Mouse (Mus musculus) lung, embryonic 14.5 days (tissue): ENCODE data around the gene Vmn2r85. TPM values are rescaled to one million over a fixed set of nuclear protein-coding genes. Genes with fewer than 3 reads are reported as not detected.

Source experiments
- ATAC-seq: fragments of 200-750 bp; cut with Nextera tagmentation; 2 replicates; pipeline ENCODE4 v1.8.0; 2017; ENCODE audit warnings: mild to moderate bottlenecking, moderate TSS enrichment, moderate library complexity; ENCODE audit not compliant: insufficient read depth
- DNase-seq: peaks from one replicate; pipeline ENCODE4 v3.0.0-alpha.2; 2015
- H3K27ac ChIP-seq: fragments of 300-500 bp; sonication (generic); 2 replicates; pipeline ENCODE4 v1.5.1; 2014; ENCODE audit warnings: low read depth, mild to moderate bottlenecking, moderate library complexity
- H3K27me3 ChIP-seq: fragments of 300-500 bp; sonication (generic); 2 replicates; pipeline ENCODE4 v1.6.1; 2014; ENCODE audit warnings: low read length, control low read depth; ENCODE audit not compliant: insufficient read depth
- H3K36me3 ChIP-seq: fragments of 300-500 bp; sonication (generic); 2 replicates; pipeline ENCODE4 v1.6.1; 2014; ENCODE audit warnings: control low read depth; ENCODE audit not compliant: insufficient read depth
- H3K4me1 ChIP-seq: fragments of 300-500 bp; sonication (generic); 2 replicates; pipeline ENCODE4 v1.6.1; 2014; ENCODE audit warnings: antibody characterized with exemption, control low read depth; ENCODE audit not compliant: insufficient read depth
- H3K4me2 ChIP-seq: fragments of 300-500 bp; sonication (generic); 2 replicates; pipeline ENCODE4 v1.6.1; 2014; ENCODE audit warnings: mild to moderate bottlenecking
- H3K4me3 ChIP-seq: fragments of 300-500 bp; sonication (generic); 2 replicates; pipeline ENCODE4 v1.5.1; 2014; ENCODE audit warnings: low read depth, low read length
- H3K9ac ChIP-seq: fragments of 300-500 bp; sonication (generic); 2 replicates; pipeline ENCODE4 v1.6.1; 2014
- H3K9me3 ChIP-seq: fragments of 300-500 bp; sonication (generic); 2 replicates; pipeline ENCODE4 v1.6.1; 2016; ENCODE audit warnings: low read depth, low read length, control low read depth
- CTCF ChIP-seq: IDR thresholded peaks from 2 replicates; pipeline ENCODE4 v1.5.1; 2016; ENCODE audit warnings: antibody characterized with exemption, low read depth
- WGBS: fragments of 180-500 bp; shearing (Covaris S2); extraction: QIAGEN DNeasy Blood & Tissue Kit; methylation state at CpG from one replicate; pipeline ENCODE4 v1.1.7; 2014; 5-methylcytosine and 5-hydroxymethylcytosine counted together
- polyA plus RNA-seq: library from polyadenylated mRNA; unstranded; fragments of >200 nt; fragmentation: Nextera tagmentation; extraction: Ambion mirVana; gene quantifications from 2 replicates; pipeline ENCODE4 v1.2.1, GENCODE M21; 2014

Vmn2r85 gene
- polyA plus RNA-seq, 1 experiment from 2014 or later = not detected

DNA sequence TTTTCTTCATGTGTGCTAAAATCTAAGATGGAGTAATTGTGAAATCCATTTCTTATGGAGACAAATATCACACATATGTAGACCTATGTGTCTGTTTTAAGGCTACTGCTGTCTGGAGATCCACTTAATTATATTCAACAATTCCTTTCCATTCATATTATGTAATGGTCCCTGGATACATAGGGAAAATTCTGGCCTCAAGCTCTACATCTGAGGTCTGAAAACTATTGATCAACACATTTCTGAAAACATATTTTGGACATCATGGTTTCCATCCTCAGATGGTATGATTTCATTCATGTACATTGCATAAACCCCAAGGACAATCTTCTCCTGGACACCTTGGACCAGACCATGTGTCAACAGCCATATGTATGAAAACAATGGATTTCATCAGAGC is 35.3 kb downstream of the Vmn2r85 start, which contains the start of gene Vmn2r84:
Vmn2r84 (minus strand) TSS at position 101 of the 400 bp plus-strand sequence.
- Histone ChIP-seq H3K9ac (no peak within 1 kb of the TSS), H3K27me3 (no peaks in the 10 kb centered on the region), H3K27ac (no peak within 1 kb of the TSS), H3K4me3 (no peak within 1 kb of the TSS), H3K4me2 (no peak within 1 kb of the TSS), H3K4me1 (no peaks in the 10 kb centered on the region), H3K9me3 (no peaks in the 10 kb centered on the region), H3K36me3 (no peaks in the 10 kb centered on the region)
- no peak for TF ChIP-seq CTCF
- DNase-seq (no peak), ATAC-seq (no peak)

DNA sequence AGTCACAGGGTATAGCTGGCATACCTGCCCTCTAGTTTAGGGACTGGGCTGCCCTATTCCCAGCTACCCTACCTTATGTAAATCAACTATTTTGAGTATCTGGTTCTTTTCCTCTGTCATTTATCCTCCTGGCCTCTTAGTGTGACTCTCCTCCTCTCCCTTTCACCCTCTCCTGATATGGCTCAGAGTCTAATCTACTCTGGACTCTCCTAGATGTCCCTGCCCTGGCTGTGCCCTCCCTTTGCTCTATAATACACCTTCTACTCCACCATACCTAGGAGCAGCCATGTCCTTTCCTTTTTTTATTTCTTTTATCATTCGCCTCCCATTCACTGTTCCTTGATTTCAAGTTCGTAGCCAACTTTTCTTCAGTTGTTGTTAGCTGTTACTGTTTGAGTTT is 54.4 kb downstream of the Vmn2r85 start:
- H3K9me3 ChIP-seq = no peaks in the 10 kb centered on the region
- no peak overlapping the region for H3K4me3 ChIP-seq
- DNase-seq = no peak
- no peak overlapping the region for H3K27ac ChIP-seq
- 83% methylated on average over 2 of the region's 2 CpGs for WGBS
- no peaks in the 10 kb centered on the region for H3K4me1 ChIP-seq
- no peaks in the 10 kb centered on the region for H3K36me3 ChIP-seq
- no peak for ATAC-seq
- H3K9ac ChIP-seq = no peak overlapping the region
- no peak overlapping the region for H3K4me2 ChIP-seq
- TF ChIP-seq CTCF = no peak
- H3K27me3 ChIP-seq = no peaks in the 10 kb centered on the region

DNA sequence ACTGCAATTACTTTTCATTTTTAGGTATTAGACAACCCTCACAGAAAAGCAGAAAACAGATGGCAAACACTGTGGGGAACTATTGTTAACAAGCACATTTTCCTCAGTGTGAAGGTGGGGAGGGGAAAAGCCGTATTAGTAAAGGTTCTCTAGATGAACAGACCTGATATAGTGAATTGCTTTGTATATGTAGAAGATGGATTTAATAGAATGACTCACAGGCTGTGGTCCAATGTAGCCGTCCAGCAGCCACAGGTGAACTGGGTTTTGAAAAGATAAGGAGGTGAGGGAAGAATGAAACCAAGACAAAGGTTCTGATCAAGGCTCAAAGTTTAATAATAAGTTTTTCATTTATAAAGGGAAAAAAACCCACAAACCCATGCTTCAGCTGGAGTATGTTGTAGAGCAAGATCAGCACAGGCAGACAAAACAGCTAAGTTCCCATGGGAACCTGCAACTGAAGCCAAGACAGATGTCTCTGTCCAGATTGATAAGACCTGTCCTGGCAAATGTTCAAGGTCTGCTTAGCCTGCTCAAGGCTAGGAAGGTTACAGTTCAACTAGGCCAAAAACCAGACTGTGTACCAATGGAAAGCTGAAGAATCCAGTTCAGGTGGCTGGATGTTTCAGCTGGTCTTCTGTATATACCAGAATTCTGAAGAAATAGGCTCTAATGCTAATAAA is 56.9 kb downstream of the Vmn2r85 start:
- Histone ChIP-seq H3K27me3 (no peaks in the 10 kb centered on the region), H3K4me2 (no peak overlapping the region), H3K9ac (no peak overlapping the region), H3K9me3 (no peaks in the 10 kb centered on the region), H3K36me3 (no peaks in the 10 kb centered on the region), H3K4me3 (no peak overlapping the region), H3K4me1 (no peaks in the 10 kb centered on the region), H3K27ac (no peak overlapping the region)
- DNase-seq (no peak), ATAC-seq (no peak)
- no peak for TF ChIP-seq CTCF
- WGBS = 75% methylated on average over 2 of the region's 2 CpGs

GRCm38 (mm10) chr10:130371644-130372043 is 57.9 kb downstream of the Vmn2r85 start:
- Histone ChIP-seq H3K4me1 (no peaks in the 10 kb centered on the region), H3K9ac (no peak overlapping the region), H3K27ac (no peak overlapping the region), H3K27me3 (no peaks in the 10 kb centered on the region), H3K4me3 (no peak overlapping the region), H3K9me3 (no peaks in the 10 kb centered on the region), H3K36me3 (no peaks in the 10 kb centered on the region), H3K4me2 (no peak overlapping the region)
- TF ChIP-seq CTCF = no peak
- 60% methylated on average over 1 of the region's 1 CpGs for WGBS
- ATAC-seq (no peak), DNase-seq (no peak)

GRCm38 (mm10) chr10:130370005-130370682 is 59.4 kb downstream of the Vmn2r85 start:
- Histone ChIP-seq H3K4me3 (no peak overlapping the region), H3K9me3 (no peaks in the 10 kb centered on the region), H3K4me1 (no peaks in the 10 kb centered on the region), H3K36me3 (no peaks in the 10 kb centered on the region), H3K9ac (no peak overlapping the region), H3K4me2 (no peak overlapping the region), H3K27ac (no peak overlapping the region), H3K27me3 (no peaks in the 10 kb centered on the region)
- DNase-seq (no peak), ATAC-seq (no peak)
- TF ChIP-seq CTCF = no peak
- WGBS = 83% methylated on average over 2 of the region's 2 CpGs

DNA sequence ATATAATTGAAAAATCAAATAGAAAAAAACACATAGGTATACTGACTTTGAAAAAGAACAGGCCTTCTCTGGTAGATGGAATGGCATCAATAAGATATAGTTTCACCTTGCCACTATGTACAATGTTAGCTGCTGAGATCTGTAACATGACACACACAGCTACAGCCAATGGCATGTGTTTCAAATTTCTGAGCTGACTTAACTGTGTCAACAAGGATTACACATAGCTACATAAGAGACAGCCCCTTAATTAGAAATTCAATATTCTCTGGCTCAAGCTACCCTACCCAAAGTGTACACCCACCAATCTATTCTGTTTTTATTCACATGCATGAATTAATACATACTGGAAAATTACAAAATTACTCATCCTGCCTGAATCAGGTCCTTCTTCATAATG is 61.1 kb downstream of the Vmn2r85 start:
- Histone ChIP-seq H3K9ac (no peak overlapping the region), H3K27me3 (no peaks in the 10 kb centered on the region), H3K4me3 (no peak overlapping the region), H3K9me3 (no peaks in the 10 kb centered on the region), H3K36me3 (no peaks in the 10 kb centered on the region), H3K27ac (no peak overlapping the region), H3K4me1 (no peaks in the 10 kb centered on the region), H3K4me2 (no peak overlapping the region)
- no peak for TF ChIP-seq CTCF
- no peak for ATAC-seq
- no peak for DNase-seq

DNA sequence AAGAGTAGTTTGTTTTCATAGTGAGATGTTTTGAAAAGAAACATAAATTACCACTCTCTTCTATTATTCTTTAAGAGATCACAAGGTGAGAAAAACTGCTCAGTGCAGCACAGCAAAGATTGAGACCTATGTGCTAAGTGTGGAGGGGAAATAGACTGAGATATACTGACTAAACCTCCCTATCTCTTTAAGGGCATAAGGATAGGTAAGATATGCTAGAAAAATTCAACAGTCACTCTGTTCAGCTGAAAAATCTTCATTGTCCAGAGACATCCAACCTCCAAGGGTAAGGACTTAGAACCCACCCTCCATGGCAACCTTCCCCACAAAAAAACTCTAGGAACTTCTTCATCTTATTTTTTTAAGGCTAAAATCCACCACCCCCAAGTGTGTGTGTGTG is 64.7 kb downstream of the Vmn2r85 start:
- H3K4me3 ChIP-seq = no peak overlapping the region
- no peak overlapping the region for H3K9ac ChIP-seq
- ATAC-seq = no peak

More for the DNA sequence above, 64.7 kb downstream of the Vmn2r85 start:
- Histone ChIP-seq H3K27ac (no peak overlapping the region), H3K4me1 (no peaks in the 10 kb centered on the region), H3K27me3 (no peaks in the 10 kb centered on the region), H3K4me2 (no peak overlapping the region), H3K36me3 (no peaks in the 10 kb centered on the region), H3K9me3 (no peaks in the 10 kb centered on the region)
- TF ChIP-seq CTCF = no peak
- no peak for DNase-seq

Other genes with a start within 250 kb of the Vmn2r85 start
- gene Olfr826, start 245.5 kb downstream of the Vmn2r85 start, polyA plus RNA-seq = not detected in 2 replicates
- gene Olfr827, start 215.3 kb downstream of the Vmn2r85 start, polyA plus RNA-seq = not detected in 2 replicates
- gene Neurod4, start 149.5 kb downstream of the Vmn2r85 start, polyA plus RNA-seq = not detected in 2 replicates
- 0.66 TPM in 1 of 2 replicates, not detected in the other for gene Tespa1, start 106.8 kb downstream of the Vmn2r85 start, polyA plus RNA-seq
- gene Vmn2r84, start 35.4 kb downstream of the Vmn2r85 start, polyA plus RNA-seq = not detected in 2 replicates
- gene Vmn2r86, start 26.3 kb upstream of the Vmn2r85 start, polyA plus RNA-seq = not detected in 2 replicates
- gene Vmn2r87, start 67.7 kb upstream of the Vmn2r85 start, polyA plus RNA-seq = not detected in 2 replicates